Comparison of ENCODE assay signal across 8 mouse cellular contexts in genomic region chr11:22990393-22991126, GRCm38 (mm10). TPM values are rescaled to one million over a fixed set of nuclear protein-coding genes. Genes with fewer than 3 reads are reported as not detected.
DNase-seq lines count a peak whose midpoint lies in the region; ATAC-seq and TF ChIP-seq lines count a peak whose summit lies in the region.

Gene Cct4 (plus strand): TSS chr11:22990519.

- no peaks in the 10 kb centered on the region for H3K9me3 ChIP-seq in heart, embryonic 14.5 days (ENCODE audit: control insufficient read depth, low read length)
- no peaks in the 10 kb centered on the region for H3K9me3 ChIP-seq in liver, embryonic 14.5 days (ENCODE audit: control insufficient read depth, low read length)
- no peaks in the 10 kb centered on the region for H3K9me3 ChIP-seq in neural tube, embryonic 11.5 days (ENCODE audit: control insufficient read depth, low read length)
- no peaks in the 10 kb centered on the region for H3K9me3 ChIP-seq in stomach, postnatal 0 days (ENCODE audit: control insufficient read depth, low read length)

- H3K4me3 ChIP-seq in brown adipose tissue, adult 24 weeks (ENCODE audit: insufficient read depth, low read depth, low read length): peak within 1 kb of the TSS; percentile 88
- H3K4me3 ChIP-seq in heart, embryonic 14.5 days (ENCODE audit: control insufficient read depth in 1 of 2, insufficient read depth in 1 of 2, low read depth in 1 of 2, low read length in 2 of 2): peak within 1 kb of the TSS; percentile 64 to 67
- peak within 1 kb of the TSS; percentile 65 to 71 for H3K4me3 ChIP-seq in liver, embryonic 14.5 days (ENCODE audit: insufficient read depth in 1 of 2, low read depth in 2 of 2, low read length in 2 of 2)
- H3K4me3 ChIP-seq in neural tube, embryonic 11.5 days (ENCODE audit: low read depth, low read length): peak within 1 kb of the TSS; percentile 93
- peak within 1 kb of the TSS; percentile 88 for H3K4me3 ChIP-seq in stomach, postnatal 0 days (ENCODE audit: low read depth, low read length)

- peak within 1 kb of the TSS; percentile 97 for H3K4me2 ChIP-seq in heart, embryonic 14.5 days (ENCODE audit: low read length)
- H3K4me2 ChIP-seq in liver, embryonic 14.5 days (ENCODE audit: low read depth): peak within 1 kb of the TSS; percentile 80
- peak within 1 kb of the TSS; percentile 93 for H3K4me2 ChIP-seq in neural tube, embryonic 11.5 days (ENCODE audit: low read depth)
- peak within 1 kb of the TSS; percentile 50 for H3K4me2 ChIP-seq in stomach, postnatal 0 days (replicated peaks; ENCODE audit: low read depth)

- peaks cover 6% of the 10 kb centered on the region; the same call in 1 of the 2 replicates for H3K4me1 ChIP-seq in brown adipose tissue, adult 24 weeks (ENCODE audit: control insufficient read depth, insufficient read depth, insufficient read length, low read length)
- peaks cover 4 to 13% of the 10 kb centered on the region in 2 experiments for H3K4me1 ChIP-seq in heart, embryonic 14.5 days (ENCODE audit: control insufficient read depth in 2 of 2, insufficient read depth in 2 of 2, low read length in 2 of 2)
- peaks cover 4 to 11% of the 10 kb centered on the region in 2 experiments for H3K4me1 ChIP-seq in liver, embryonic 14.5 days (replicated peaks; ENCODE audit: control insufficient read depth in 2 of 2, insufficient read depth in 2 of 2, low read length in 1 of 2)
- H3K4me1 ChIP-seq in neural tube, embryonic 11.5 days (ENCODE audit: control insufficient read depth, insufficient read depth, low read length): peaks cover 10% of the 10 kb centered on the region
- H3K4me1 ChIP-seq in stomach, postnatal 0 days (replicated peaks; ENCODE audit: control insufficient read depth, insufficient read depth): no peaks in the 10 kb centered on the region

- no peaks in the 10 kb centered on the region for H3K27me3 ChIP-seq in heart, embryonic 14.5 days (ENCODE audit: control insufficient read depth, insufficient read depth, low read length)
- no peaks in the 10 kb centered on the region for H3K27me3 ChIP-seq in liver, embryonic 14.5 days (ENCODE audit: control insufficient read depth, insufficient read depth, low read length)
- no peaks in the 10 kb centered on the region for H3K27me3 ChIP-seq in neural tube, embryonic 11.5 days (ENCODE audit: control insufficient read depth, insufficient read depth, low read length)
- no peaks in the 10 kb centered on the region for H3K27me3 ChIP-seq in stomach, postnatal 0 days (ENCODE audit: control insufficient read depth, insufficient read depth, low read length)

- peak within 1 kb of the TSS; percentile 93 for H3K9ac ChIP-seq in heart, embryonic 14.5 days (ENCODE audit: low read length)
- H3K9ac ChIP-seq in liver, embryonic 14.5 days (replicated peaks): peak within 1 kb of the TSS; percentile 76
- peak within 1 kb of the TSS; percentile 94 for H3K9ac ChIP-seq in neural tube, embryonic 11.5 days (ENCODE audit: low read length)
- H3K9ac ChIP-seq in stomach, postnatal 0 days (ENCODE audit: low read length): peak within 1 kb of the TSS; percentile 90

- no peak for TF ChIP-seq CTCF in liver, embryonic 14.5 days (IDR thresholded peaks at IDR 0.05; ENCODE audit: low read depth)
- no peak for TF ChIP-seq CTCF in stomach, postnatal 0 days (IDR thresholded peaks at IDR 0.05; ENCODE audit: low read depth)

- DNase-seq in CD4-positive, CD25-positive, alpha-beta regulatory T cell, adult 2 months (ENCODE audit: low read depth, low spot score): peak; percentile 92
- peak; percentile 73 for DNase-seq in fibroblast of lung, adult 2 months (ENCODE audit: low read depth)
- DNase-seq in kidney, postnatal 25 days: peak; percentile 92 to 97
- DNase-seq in liver, embryonic 14.5 days (ENCODE audit: low read depth in 3 of 3, low spot score in 3 of 3): peak; percentile 78 to 82 (median 80)
- DNase-seq in neural tube, embryonic 11.5 days (ENCODE audit: low spot score): peak; percentile 94
- DNase-seq in stomach, postnatal 0 days (ENCODE audit: low spot score): peak; percentile 93

- WGBS in heart, embryonic 14.5 days: under 1% methylated on average over 65 of the region's 66 CpGs
- under 1% methylated on average over 66 of the region's 66 CpGs for WGBS in liver, embryonic 14.5 days (ENCODE audit: insufficient replicate concordance)
- under 1% methylated on average over 66 of the region's 66 CpGs for WGBS in neural tube, embryonic 11.5 days
- WGBS in stomach, postnatal 0 days: under 1% methylated on average over 66 of the region's 66 CpGs

- ATAC-seq in heart, embryonic 14.5 days (ENCODE audit: insufficient number of reproducible peaks, insufficient read depth, low FRiP score, low read depth): peak; percentile 99
- ATAC-seq in liver, embryonic 14.5 days (ENCODE audit: insufficient read depth): peak; percentile 98
- peak; percentile 98 for ATAC-seq in neural tube, embryonic 11.5 days (ENCODE audit: insufficient read depth, low FRiP score, low TSS enrichment)
- ATAC-seq in stomach, postnatal 0 days (ENCODE audit: low FRiP score, low TSS enrichment): peak; percentile 98

- peaks cover 27% of the 10 kb centered on the region for H3K36me3 ChIP-seq in heart, embryonic 14.5 days (ENCODE audit: control insufficient read depth, insufficient read depth, low read length)
- H3K36me3 ChIP-seq in liver, embryonic 14.5 days (replicated peaks; ENCODE audit: control insufficient read depth, insufficient read depth, low read depth): peaks cover 22% of the 10 kb centered on the region
- H3K36me3 ChIP-seq in neural tube, embryonic 11.5 days (ENCODE audit: control insufficient read depth, insufficient read depth, low read length): peaks cover 7% of the 10 kb centered on the region
- H3K36me3 ChIP-seq in stomach, postnatal 0 days (ENCODE audit: control insufficient read depth, insufficient read depth, low read length): no peaks in the 10 kb centered on the region

- TF ChIP-seq EP300 in liver, embryonic 14.5 days (IDR thresholded peaks at IDR 0.05; ENCODE audit: low read depth): 0 out of 2 replicates have a peak, but pooled peaks have one; percentile 45
- no peak for TF ChIP-seq EP300 in stomach, postnatal 0 days (optimal IDR thresholded peaks at IDR 0.05)

- H3K27ac ChIP-seq in brown adipose tissue, adult 24 weeks (replicated peaks; ENCODE audit: low read depth, low read length): peak within 1 kb of the TSS; percentile 78
- H3K27ac ChIP-seq in heart, embryonic 14.5 days (replicated peaks in 1 of 2; ENCODE audit: control insufficient read depth in 1 of 2, insufficient read depth in 1 of 2, low read depth in 2 of 2, low read length in 2 of 2): peak within 1 kb of the TSS; percentile 76 to 94
- H3K27ac ChIP-seq in liver, embryonic 14.5 days: peak within 1 kb of the TSS; percentile 47
- peak within 1 kb of the TSS; percentile 90 for H3K27ac ChIP-seq in neural tube, embryonic 11.5 days (ENCODE audit: low read depth, low read length)
- peak within 1 kb of the TSS; percentile 84 for H3K27ac ChIP-seq in stomach, postnatal 0 days (replicated peaks)

RNA-seq across cellular contexts. Expression of gene Cct4, which starts in this region (rescaled TPM):
- polyA plus RNA-seq in brown adipose tissue, adult 24 weeks (2012; ENCODE audit: insufficient read depth, insufficient read length, missing spikeins): 98.0 and 116 TPM in 2 replicates
- 214 and 223 TPM in 2 replicates for polyA plus RNA-seq in heart, embryonic 14.5 days (2014; fragmentation: Nextera tagmentation; extraction: Ambion mirVana)
- 41.0 and 65.4 TPM in 2 replicates for polyA plus RNA-seq in liver, embryonic 14.5 days (2012; rRNA removed)
- polyA plus RNA-seq in liver, embryonic 14.5 days (2014; fragmentation: Nextera tagmentation; extraction: Ambion mirVana): 142 and 158 TPM in 2 replicates
- polyA plus RNA-seq in neural tube, embryonic 11.5 days (2014; fragmentation: Nextera tagmentation; extraction: Ambion mirVana): 435 and 451 TPM in 2 replicates
- 123 and 124 TPM in 2 replicates for polyA plus RNA-seq in stomach, postnatal 0 days (2015; fragmentation: Nextera tagmentation; extraction: Ambion mirVana)

Comparison
In these comparisons a context has a peak if more than half of its experiments do, and no peak if none do; other contexts are left out.
1. Peak in every context shown above with its lines: DNase-seq, ATAC-seq, H3K4me3 ChIP-seq and H3K27ac ChIP-seq.